Mouse (Mus musculus) small intestine, adult 2 months (tissue): ENCODE measurements around the gene Kdsr. TPM values are rescaled to one million over a fixed set of nuclear protein-coding genes. Genes with fewer than 3 reads are reported as not detected.
A peak's percentile ranks its signal among the peaks of the same experiment; 100 is the strongest.

Experiments
- H3K27ac ChIP-seq: fragments of 200-500 bp; 2 replicates; pipeline ENCODE4 v1.5.1; 2012; ENCODE audit warnings: low read depth, low read length, control low read depth, inconsistent platforms; ENCODE audit not compliant: insufficient read depth
- H3K27me3 ChIP-seq: fragments of 200-500 bp; 2 replicates; pipeline ENCODE4 v1.6.1; 2012; ENCODE audit warnings: mild to moderate bottlenecking, moderate library complexity, low read length, inconsistent platforms; ENCODE audit not compliant: control insufficient read depth, insufficient read depth
- H3K36me3 ChIP-seq: fragments of 200-500 bp; 2 replicates; pipeline ENCODE4 v1.6.1; 2012; ENCODE audit warnings: mild to moderate bottlenecking, low read length, control low read depth, inconsistent platforms; ENCODE audit not compliant: control insufficient read depth, insufficient read depth
- H3K4me1 ChIP-seq: fragments of 200-500 bp; 2 replicates; pipeline ENCODE4 v1.6.1; 2012; ENCODE audit warnings: low read length, inconsistent platforms, mixed read lengths; ENCODE audit not compliant: control insufficient read depth, insufficient read depth, insufficient read length
- H3K4me3 ChIP-seq: fragments of 200-500 bp; 2 replicates; pipeline ENCODE4 v1.5.1; 2012; ENCODE audit warnings: low read depth, mild to moderate bottlenecking, control low read depth, inconsistent platforms, low read length, moderate library complexity
- CTCF ChIP-seq: fragments of 200-500 bp; IDR thresholded peaks from 2 replicates; pipeline ENCODE4 v1.5.1; 2012; ENCODE audit warnings: low read depth, mild to moderate bottlenecking, control low read depth, inconsistent platforms, low read length, moderate library complexity, mixed read lengths; ENCODE audit not compliant: insufficient replicate concordance, insufficient read length; ENCODE audit errors: extremely low read depth
- POLR2A ChIP-seq: fragments of 200-500 bp; IDR thresholded peaks from 2 replicates; pipeline ENCODE4 v1.6.1; 2012; ENCODE audit warnings: low read depth, mild to moderate bottlenecking, control low read depth, inconsistent platforms, low read length, moderate library complexity
- WGBS: fragments of 180-500 bp; shearing (Covaris S2); methylation state at CpG from one replicate; pipeline ENCODE4 v1.1.7; 2018; 5-methylcytosine and 5-hydroxymethylcytosine counted together
- polyA plus RNA-seq: library from polyadenylated mRNA; depleted of rRNA; stranded (reverse); fragments of >200 nt; gene quantifications from 2 replicates; pipeline ENCODE4 v1.2.3, GENCODE M21; 2012; rRNA removed

Kdsr gene
- 5.6 and 12.1 TPM in 2 replicates for polyA plus RNA-seq

- peaks cover 17% of the 10 kb centered on the region for H3K4me1 ChIP-seq
- H3K4me3 ChIP-seq: peak within 1 kb of the TSS; percentile 87
- H3K27ac ChIP-seq: peak within 1 kb of the TSS; percentile 88
- under 1% methylated on average over 51 of the region's 51 CpGs for WGBS
- H3K27me3 ChIP-seq: no peaks in the 10 kb centered on the region
- peaks cover 2% of the 10 kb centered on the region; the same call in 1 of the 2 replicates for H3K36me3 ChIP-seq
- no peak for TF ChIP-seq CTCF
- peak; percentile 93; the same call in 1 of the 2 replicates for TF ChIP-seq POLR2A
These were observed at the start of gene Kdsr for GRCm38 (mm10) chr1:106759572-106760435. TSS of gene Kdsr (minus strand) at chr1:106759727.

- no peak overlapping the region for H3K27ac ChIP-seq
- H3K27me3 ChIP-seq: no peaks in the 10 kb centered on the region
- no peaks in the 10 kb centered on the region for H3K36me3 ChIP-seq
- TF ChIP-seq POLR2A (no peak), CTCF (peak; percentile 23; the same call in 1 of the 2 replicates)
- peaks cover 2% of the 10 kb centered on the region; the same call in 1 of the 2 replicates for H3K4me1 ChIP-seq
- no peak overlapping the region for H3K4me3 ChIP-seq
- 86% methylated on average over 3 of the region's 3 CpGs for WGBS
These were observed 40.4 kb upstream of the Kdsr start for GRCm38 (mm10) chr1:106799931-106800330.

GRCm38 (mm10) chr1:106799406-106799805 lies 39.9 kb upstream of the Kdsr start:
- H3K27me3 ChIP-seq: no peaks in the 10 kb centered on the region
- H3K4me1 ChIP-seq: peaks cover 2% of the 10 kb centered on the region; the same call in 1 of the 2 replicates
- TF ChIP-seq POLR2A (no peak), CTCF (no peak)
- no peak overlapping the region for H3K27ac ChIP-seq
- WGBS: 69% methylated on average over 1 of the region's 1 CpGs
- no peak overlapping the region for H3K4me3 ChIP-seq
- no peaks in the 10 kb centered on the region for H3K36me3 ChIP-seq

GRCm38 (mm10) chr1:106796987-106797779 lies 37.7 kb upstream of the Kdsr start:
- Histone ChIP-seq H3K36me3 (no peaks in the 10 kb centered on the region), H3K27ac (no peak overlapping the region), H3K4me1 (peaks cover 2% of the 10 kb centered on the region; the same call in 1 of the 2 replicates), H3K27me3 (no peaks in the 10 kb centered on the region), H3K4me3 (no peak overlapping the region)
- TF ChIP-seq POLR2A (no peak), CTCF (no peak)
- 52% methylated on average over 7 of the region's 7 CpGs for WGBS

- H3K27me3 ChIP-seq: no peaks in the 10 kb centered on the region
- WGBS: under 1% methylated on average over 23 of the region's 23 CpGs
- peak within 1 kb of the TSS; percentile 95 for H3K4me3 ChIP-seq
- TF ChIP-seq CTCF (no peak), POLR2A (peak; percentile 65)
- peaks cover 2% of the 10 kb centered on the region; the same call in 1 of the 2 replicates for H3K4me1 ChIP-seq
- no peaks in the 10 kb centered on the region; the same call in 1 of the 2 replicates for H3K36me3 ChIP-seq
- peak within 1 kb of the TSS; percentile 81 for H3K27ac ChIP-seq
These were observed 37.0 kb upstream of the Kdsr start, which contains the start of gene Vps4b for GRCm38 (mm10) chr1:106796542-106796924. TSS of gene Vps4b (minus strand) at chr1:106796728.

- Histone ChIP-seq H3K27me3 (no peaks in the 10 kb centered on the region), H3K36me3 (no peaks in the 10 kb centered on the region; the same call in 1 of the 2 replicates), H3K27ac (peak overlapping the region; percentile 81), H3K4me1 (peaks cover 2% of the 10 kb centered on the region; the same call in 1 of the 2 replicates), H3K4me3 (peak overlapping the region; percentile 95)
- TF ChIP-seq CTCF: no peak
- TF ChIP-seq POLR2A: no peak
- 1% methylated on average over 51 of the region's 51 CpGs for WGBS
These were observed 36.4 kb upstream of the Kdsr start for GRCm38 (mm10) chr1:106795634-106796541.
